Mouse (Mus musculus) stomach, embryonic 15.5 days (tissue): ENCODE data around the gene Mtor. TPM values are rescaled to one million over a fixed set of nuclear protein-coding genes. Genes with fewer than 3 reads are reported as not detected.

ENCODE experiments used
- ATAC-seq: fragments of 200-750 bp; cut with Nextera tagmentation; 2 replicates; pipeline ENCODE4 v1.8.0; 2017; ENCODE audit warnings: low read depth, moderate number of reproducible peaks, moderate TSS enrichment; ENCODE audit not compliant: insufficient read depth, low FRiP score
- H3K27ac ChIP-seq: fragments of 300-500 bp; sonication (generic); 2 replicates; pipeline ENCODE4 v1.5.1; 2015; ENCODE audit warnings: mild to moderate bottlenecking, inconsistent platforms
- H3K27me3 ChIP-seq: fragments of 300-500 bp; sonication (generic); replicated peaks from 2 replicates; pipeline ENCODE4 v1.6.1; 2015; ENCODE audit warnings: inconsistent platforms
- H3K36me3 ChIP-seq: fragments of 300-500 bp; sonication (generic); 2 replicates; pipeline ENCODE4 v1.6.1; 2015; ENCODE audit warnings: inconsistent platforms
- H3K4me1 ChIP-seq: fragments of 300-500 bp; sonication (generic); 2 replicates; pipeline ENCODE4 v1.6.1; 2015; ENCODE audit warnings: inconsistent platforms
- H3K4me2 ChIP-seq: fragments of 300-500 bp; sonication (generic); 2 replicates; pipeline ENCODE4 v1.6.1; 2015; ENCODE audit warnings: mild to moderate bottlenecking, inconsistent platforms
- H3K4me3 ChIP-seq: fragments of 300-500 bp; sonication (generic); replicated peaks from 2 replicates; pipeline ENCODE4 v1.5.1; 2015; ENCODE audit warnings: inconsistent platforms
- H3K9ac ChIP-seq: fragments of 300-500 bp; sonication (generic); 2 replicates; pipeline ENCODE4 v1.6.1; 2015; ENCODE audit warnings: inconsistent platforms
- H3K9me3 ChIP-seq: fragments of 300-500 bp; sonication (generic); 2 replicates; pipeline ENCODE4 v1.6.1; 2016; ENCODE audit warnings: inconsistent platforms
- WGBS: fragments of 180-500 bp; shearing (Covaris S2); methylation state at CpG from one replicate; pipeline ENCODE4 v1.1.7; 2015; 5-methylcytosine and 5-hydroxymethylcytosine counted together
- polyA plus RNA-seq: library from polyadenylated mRNA; unstranded; fragments of >200 nt; fragmentation: Nextera tagmentation; extraction: Ambion mirVana; gene quantifications from 2 replicates; pipeline ENCODE4 v1.2.1, GENCODE M21; 2015

The Mtor gene
- polyA plus RNA-seq, 1 experiment from 2014 or later, result 12.3 TPM

GRCm38 (mm10) chr4:148495874-148496689 is 47.7 kb downstream of the Mtor start:
- H3K27me3 ChIP-seq, result no peaks in the 10 kb centered on the region
- peaks cover 44% of the 10 kb centered on the region for H3K36me3 ChIP-seq
- WGBS, result 82% methylated on average over 25 of the region's 25 CpGs
- no peak overlapping the region for H3K4me3 ChIP-seq
- no peaks in the 10 kb centered on the region for H3K4me1 ChIP-seq
- H3K27ac ChIP-seq, result no peak overlapping the region
- H3K4me2 ChIP-seq, result no peak overlapping the region
- no peak for ATAC-seq
- H3K9me3 ChIP-seq, result no peaks in the 10 kb centered on the region
- H3K9ac ChIP-seq, result no peak overlapping the region

GRCm38 (mm10) chr4:148500410-148500867 is 52.0 kb downstream of the Mtor start, which contains the start of gene Angptl7:
Angptl7 (minus strand) TSS chr4:148500460.
- WGBS, result 34% methylated on average over 4 of the region's 4 CpGs
- Histone ChIP-seq H3K4me3 (no peak within 1 kb of the TSS), H3K9me3 (no peaks in the 10 kb centered on the region), H3K4me2 (no peak within 1 kb of the TSS), H3K9ac (no peak within 1 kb of the TSS), H3K27me3 (no peaks in the 10 kb centered on the region), H3K36me3 (peaks cover 29% of the 10 kb centered on the region), H3K27ac (no peak within 1 kb of the TSS), H3K4me1 (no peaks in the 10 kb centered on the region)
- peak; percentile 18; the same call in 1 of the 2 replicates for ATAC-seq

- ATAC-seq, result no peak; the same call in 1 of the 2 replicates
- no peaks in the 10 kb centered on the region for H3K9me3 ChIP-seq
- H3K27ac ChIP-seq, result no peak overlapping the region
- no peak overlapping the region for H3K4me2 ChIP-seq
- 32% methylated on average over 8 of the region's 8 CpGs for WGBS
- no peak overlapping the region for H3K9ac ChIP-seq
- no peaks in the 10 kb centered on the region for H3K27me3 ChIP-seq
- no peaks in the 10 kb centered on the region for H3K4me1 ChIP-seq
- H3K36me3 ChIP-seq, result peaks cover 6% of the 10 kb centered on the region; the same call in 1 of the 2 replicates
- no peak overlapping the region for H3K4me3 ChIP-seq
These were observed 56.1 kb downstream of the Mtor start for GRCm38 (mm10) chr4:148504497-148504959.

GRCm38 (mm10) chr4:148507585-148507984 is 59.2 kb downstream of the Mtor start:
- Histone ChIP-seq H3K4me3 (no peak overlapping the region), H3K27me3 (no peaks in the 10 kb centered on the region), H3K36me3 (no peaks in the 10 kb centered on the region), H3K9me3 (no peaks in the 10 kb centered on the region), H3K27ac (no peak overlapping the region), H3K4me2 (no peak overlapping the region), H3K9ac (no peak overlapping the region), H3K4me1 (no peaks in the 10 kb centered on the region)
- ATAC-seq, result no peak
- 87% methylated on average over 5 of the region's 5 CpGs for WGBS

DNA sequence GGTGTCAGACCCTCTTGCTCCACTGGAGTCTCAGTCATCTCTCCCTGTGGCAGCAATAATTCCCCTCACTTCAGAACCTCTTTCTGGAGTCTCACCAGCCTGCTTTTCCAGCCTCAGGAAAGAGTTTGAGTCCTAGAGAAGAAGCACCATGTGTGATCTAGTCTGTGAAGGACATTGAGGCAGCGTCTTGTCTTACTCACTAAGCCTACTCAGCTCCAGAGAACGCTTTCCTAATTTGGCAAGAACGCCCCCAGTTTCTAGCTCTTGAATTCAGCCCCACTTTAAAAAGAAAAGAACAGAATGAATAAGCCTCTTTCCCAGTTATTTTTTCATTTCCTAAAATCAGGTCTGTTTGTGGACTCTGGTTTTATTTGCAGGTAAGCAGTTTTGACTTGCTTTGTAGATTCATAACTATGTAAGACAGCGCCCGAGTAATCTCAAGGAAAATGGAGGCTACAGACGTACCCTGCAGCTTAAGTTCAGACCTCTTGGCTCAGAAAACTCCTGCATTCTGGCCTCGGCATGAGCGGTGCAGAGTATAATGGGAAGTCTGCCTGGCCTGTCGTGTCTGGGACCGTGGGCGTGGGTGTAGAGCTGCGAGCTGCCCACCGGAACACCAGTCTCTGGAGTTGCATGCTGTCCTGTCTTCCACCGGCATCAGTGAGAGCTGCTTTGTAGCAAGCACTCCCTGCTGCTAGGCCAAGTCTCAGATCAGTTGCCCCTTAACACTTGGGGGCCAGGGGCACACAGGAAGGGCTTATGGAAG is 59.9 kb downstream of the Mtor start:
- Histone ChIP-seq H3K27ac (no peak overlapping the region), H3K4me3 (no peak overlapping the region), H3K4me1 (no peaks in the 10 kb centered on the region), H3K9me3 (no peaks in the 10 kb centered on the region), H3K36me3 (no peaks in the 10 kb centered on the region), H3K27me3 (no peaks in the 10 kb centered on the region), H3K4me2 (no peak overlapping the region), H3K9ac (no peak overlapping the region)
- no peak for ATAC-seq
- 94% methylated on average over 14 of the region's 14 CpGs for WGBS

- Histone ChIP-seq H3K9ac (no peak overlapping the region), H3K4me2 (no peak overlapping the region), H3K27ac (no peak overlapping the region), H3K36me3 (0 out of 2 replicates have a peak, but pooled peaks cover 2% of the 10 kb centered on the region), H3K27me3 (no peaks in the 10 kb centered on the region), H3K9me3 (no peaks in the 10 kb centered on the region), H3K4me3 (no peak overlapping the region), H3K4me1 (no peaks in the 10 kb centered on the region)
- no peak for ATAC-seq
- WGBS, result 82% methylated on average over 8 of the region's 8 CpGs
These were observed 61.2 kb downstream of the Mtor start for GRCm38 (mm10) chr4:148509450-148510084.

DNA sequence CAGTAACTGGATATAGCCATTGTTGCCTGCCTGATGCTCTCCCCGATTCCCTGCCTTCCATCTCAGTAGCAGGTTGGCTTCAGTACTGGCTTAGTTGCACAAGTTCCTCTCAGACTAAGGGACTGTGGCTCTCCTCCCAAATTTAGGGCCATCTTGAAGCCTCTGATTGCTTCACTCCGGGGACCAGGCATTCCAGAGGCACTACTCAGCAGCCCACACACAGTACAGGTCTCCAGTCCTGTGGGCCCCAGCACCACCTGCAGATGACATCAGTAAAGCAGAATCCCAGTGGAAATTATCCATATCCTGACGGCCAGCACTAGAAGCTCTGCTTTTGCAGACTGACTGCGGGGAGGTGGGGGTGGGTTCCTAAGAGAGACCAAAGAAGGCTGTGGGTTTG is 62.3 kb downstream of the Mtor start:
- Histone ChIP-seq H3K4me3 (no peak overlapping the region), H3K4me2 (no peak overlapping the region), H3K4me1 (no peaks in the 10 kb centered on the region), H3K27ac (no peak overlapping the region), H3K36me3 (peaks cover 12% of the 10 kb centered on the region; the same call in 1 of the 2 replicates), H3K9ac (no peak overlapping the region), H3K9me3 (no peaks in the 10 kb centered on the region), H3K27me3 (no peaks in the 10 kb centered on the region)
- WGBS, result 81% methylated on average over 4 of the region's 4 CpGs
- ATAC-seq, result no peak

GRCm38 (mm10) chr4:148511334-148511733 is 62.9 kb downstream of the Mtor start:
- Histone ChIP-seq H3K36me3 (peaks cover 14% of the 10 kb centered on the region), H3K9me3 (no peaks in the 10 kb centered on the region), H3K4me2 (no peak overlapping the region), H3K27me3 (no peaks in the 10 kb centered on the region), H3K27ac (no peak overlapping the region), H3K4me3 (no peak overlapping the region), H3K4me1 (no peaks in the 10 kb centered on the region), H3K9ac (no peak overlapping the region)
- ATAC-seq, result no peak
- WGBS, result 92% methylated on average over 4 of the region's 4 CpGs

DNA sequence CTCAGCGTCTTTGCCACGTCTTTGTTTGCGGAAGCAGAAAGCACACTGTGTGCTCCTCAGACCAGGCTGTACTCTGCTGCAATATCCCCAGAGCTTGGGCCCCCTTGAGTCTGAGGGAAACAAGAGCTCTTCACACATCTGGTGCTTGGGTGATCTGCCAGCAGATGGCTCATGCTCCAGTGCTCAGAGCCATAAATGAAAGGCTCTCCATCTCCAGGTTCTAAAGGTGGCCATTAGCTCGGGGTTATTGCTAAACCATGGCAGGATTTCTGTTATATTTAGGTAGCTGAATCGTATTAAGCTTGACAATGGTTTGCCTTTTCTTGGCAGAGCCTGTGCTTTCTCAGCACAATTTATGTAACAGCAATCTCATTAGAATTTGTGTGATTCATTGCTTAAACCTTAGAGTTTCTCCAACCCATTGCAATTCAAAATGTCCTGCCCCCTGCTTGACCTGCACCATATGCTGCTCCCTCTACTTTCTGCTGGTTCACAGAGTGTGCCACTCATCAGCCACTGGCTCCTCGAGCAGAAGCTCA is 64.7 kb downstream of the Mtor start:
- Histone ChIP-seq H3K36me3 (peaks cover 22% of the 10 kb centered on the region), H3K4me1 (no peaks in the 10 kb centered on the region), H3K9ac (no peak overlapping the region), H3K9me3 (no peaks in the 10 kb centered on the region), H3K4me2 (no peak overlapping the region), H3K4me3 (no peak overlapping the region), H3K27ac (no peak overlapping the region), H3K27me3 (no peaks in the 10 kb centered on the region)
- 65% methylated on average over 6 of the region's 6 CpGs for WGBS
- no peak for ATAC-seq

DNA sequence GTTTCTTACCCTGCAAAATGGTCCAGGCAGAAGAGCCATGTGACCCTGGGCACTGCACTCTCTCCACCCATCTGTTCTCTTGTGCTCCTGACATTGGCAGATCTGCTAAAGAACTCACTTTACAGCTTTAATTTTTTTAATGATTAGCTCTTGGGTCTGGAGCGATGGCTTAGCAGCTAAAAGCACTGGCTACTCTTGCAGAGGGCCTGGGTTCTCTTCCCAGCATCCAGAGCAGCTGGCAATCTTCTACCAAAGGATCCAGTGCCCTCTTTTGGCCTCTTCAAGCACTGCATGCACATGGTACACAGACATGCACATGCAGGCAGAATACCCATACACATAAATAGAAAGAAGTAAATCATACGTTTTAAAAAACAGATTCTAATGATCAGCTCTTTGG is 66.9 kb downstream of the Mtor start:
- H3K27me3 ChIP-seq, result no peaks in the 10 kb centered on the region
- H3K9me3 ChIP-seq, result no peaks in the 10 kb centered on the region
- H3K9ac ChIP-seq, result no peak overlapping the region
- 84% methylated on average over 2 of the region's 2 CpGs for WGBS
- no peak overlapping the region for H3K4me3 ChIP-seq
- H3K36me3 ChIP-seq, result peaks cover 30% of the 10 kb centered on the region
- H3K4me1 ChIP-seq, result no peaks in the 10 kb centered on the region
- H3K27ac ChIP-seq, result no peak overlapping the region
- H3K4me2 ChIP-seq, result no peak overlapping the region
- ATAC-seq, result no peak

DNA sequence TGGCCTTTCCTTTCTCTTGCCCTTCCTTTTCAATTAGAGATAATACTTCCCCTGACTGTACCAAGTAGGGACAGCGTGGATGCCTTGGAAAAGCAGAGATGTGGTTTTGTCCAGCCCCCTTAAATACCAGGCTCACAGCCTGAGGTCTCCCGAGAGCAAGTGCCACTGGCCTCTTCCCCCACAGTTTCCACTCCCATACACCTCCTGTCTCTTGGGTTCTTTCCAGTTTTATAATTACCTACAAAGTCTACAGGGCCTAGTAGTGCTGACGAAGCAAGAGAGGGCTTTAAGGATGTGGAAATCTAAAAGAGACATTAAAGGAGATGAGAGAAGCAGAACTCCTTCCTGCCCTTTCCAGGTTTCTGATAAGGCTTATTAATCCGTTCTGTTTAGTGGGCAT is 69.4 kb downstream of the Mtor start:
- Histone ChIP-seq H3K4me2 (no peak overlapping the region), H3K4me3 (no peak overlapping the region), H3K36me3 (peaks cover 38% of the 10 kb centered on the region), H3K9me3 (no peaks in the 10 kb centered on the region), H3K9ac (no peak overlapping the region), H3K27ac (no peak overlapping the region), H3K27me3 (no peaks in the 10 kb centered on the region), H3K4me1 (no peaks in the 10 kb centered on the region)
- 72% methylated on average over 4 of the region's 4 CpGs for WGBS
- no peak for ATAC-seq
